Mouse (Mus musculus): Measurements from ENCODE around the gene Kcnd3.

DNA sequence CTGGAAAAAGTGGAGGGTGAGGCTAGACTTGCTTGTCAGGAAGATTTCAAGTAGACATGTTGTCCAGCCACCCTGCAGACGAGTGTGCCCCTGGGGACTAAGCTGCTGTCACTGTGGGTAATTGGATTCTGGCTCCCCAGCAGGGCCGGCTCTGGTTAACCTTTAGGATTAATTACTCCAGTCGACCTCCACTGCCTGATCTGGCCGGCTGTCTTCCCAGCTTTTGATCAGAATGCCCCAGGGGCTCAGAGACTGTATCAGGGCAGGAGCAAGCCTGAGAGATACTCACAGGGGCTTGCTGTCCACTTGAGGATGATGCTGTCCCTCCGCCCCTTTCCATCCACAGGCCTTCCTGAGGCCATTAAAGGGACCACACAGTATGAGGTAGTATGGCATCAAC is 77.6 kb downstream of the Kcnd3 start:
- TF ChIP-seq CTCF (conservative IDR thresholded peaks at IDR 0.05; ENCODE audit: insufficient read depth, insufficient read length, low read depth, low read length) (no peak), POLR2A (IDR thresholded peaks at IDR 0.05; ENCODE audit: low read depth, low read length) (no peak)
